ENCODE assay signal across 28 mouse cellular contexts in genomic region chr16:93493337-93494002, GRCm38 (mm10).
A peak's percentile ranks its signal among the peaks of the same experiment; 100 is the strongest.
DNase-seq lines count a peak whose midpoint lies in the region; ATAC-seq and TF ChIP-seq lines count a peak whose summit lies in the region.
"Had no signal": no experiment of that assay in that cellular context is flagged by ENCODE, and none has a peak within 500 bp of the region (broad histone marks: within the 10 kb centered on the region; RNA-seq: fewer than 3 reads in every experiment).

No protein-coding gene starts in this region.

- H3K4me3 ChIP-seq in lung, embryonic 14.5 days (ENCODE audit: low read depth, low read length) = no peak overlapping the region
- no peak overlapping the region for H3K4me3 ChIP-seq in midbrain, postnatal 0 days (ENCODE audit: low read depth, low read length)
- H3K4me3 ChIP-seq in midbrain, embryonic 10.5 days = no peak overlapping the region
- no peak overlapping the region for H3K4me3 ChIP-seq in embryonic facial prominence, embryonic 14.5 days (ENCODE audit: low read depth, low read length)
- no peak overlapping the region for H3K4me3 ChIP-seq in stomach, postnatal 0 days (ENCODE audit: low read depth, low read length)
- H3K4me3 ChIP-seq: forebrain, embryonic 10.5 days; forebrain, embryonic 15.5 days; heart, embryonic 13.5 days; hindbrain, embryonic 15.5 days; intestine, embryonic 15.5 days; left cerebral cortex, adult 2 months; liver, embryonic 15.5 days; midbrain, embryonic 15.5 days; stomach, embryonic 15.5 days had no signal

- no peaks in the 10 kb centered on the region for H3K4me1 ChIP-seq in lung, embryonic 14.5 days (ENCODE audit: insufficient read depth)
- no peaks in the 10 kb centered on the region for H3K4me1 ChIP-seq in midbrain, postnatal 0 days (ENCODE audit: insufficient read depth, low read length)
- H3K4me1 ChIP-seq in midbrain, embryonic 10.5 days = peaks cover 4% of the 10 kb centered on the region
- no peaks in the 10 kb centered on the region for H3K4me1 ChIP-seq in embryonic facial prominence, embryonic 14.5 days (ENCODE audit: control insufficient read depth, insufficient read depth, low read length)
- H3K4me1 ChIP-seq in stomach, postnatal 0 days (replicated peaks; ENCODE audit: control insufficient read depth, insufficient read depth) = no peaks in the 10 kb centered on the region
- H3K4me1 ChIP-seq: forebrain, embryonic 10.5 days; forebrain, embryonic 15.5 days; heart, embryonic 13.5 days; hindbrain, embryonic 15.5 days; intestine, embryonic 15.5 days; liver, embryonic 15.5 days; midbrain, embryonic 15.5 days; stomach, embryonic 15.5 days had no signal

- H3K27ac ChIP-seq in lung, embryonic 14.5 days (ENCODE audit: low read depth) = no peak overlapping the region
- no peak overlapping the region for H3K27ac ChIP-seq in midbrain, postnatal 0 days (ENCODE audit: low read depth, low read length)
- H3K27ac ChIP-seq in midbrain, embryonic 10.5 days (replicated peaks) = no peak overlapping the region
- peak overlapping the region; percentile 48; the same call in 1 of the 2 replicates for H3K27ac ChIP-seq in embryonic facial prominence, embryonic 14.5 days (replicated peaks; ENCODE audit: low read depth, low read length)
- H3K27ac ChIP-seq in stomach, postnatal 0 days (replicated peaks) = 0 out of 2 replicates have a peak overlapping the region, but pooled peaks have one; percentile 13
- H3K27ac ChIP-seq: forebrain, embryonic 10.5 days; forebrain, embryonic 15.5 days; heart, embryonic 13.5 days; hindbrain, embryonic 15.5 days; intestine, embryonic 15.5 days; left cerebral cortex, adult 2 months; liver, embryonic 15.5 days; midbrain, embryonic 15.5 days; stomach, embryonic 15.5 days had no signal

- H3K27me3 ChIP-seq in lung, embryonic 14.5 days (ENCODE audit: insufficient read depth, low read length) = no peaks in the 10 kb centered on the region
- H3K27me3 ChIP-seq in midbrain, postnatal 0 days (ENCODE audit: insufficient read depth, low read length) = no peaks in the 10 kb centered on the region
- no peaks in the 10 kb centered on the region for H3K27me3 ChIP-seq in midbrain, embryonic 10.5 days (ENCODE audit: low read depth, poor library complexity, severe bottlenecking)
- H3K27me3 ChIP-seq in embryonic facial prominence, embryonic 14.5 days (replicated peaks; ENCODE audit: control insufficient read depth, insufficient read depth, low read length) = no peaks in the 10 kb centered on the region
- no peaks in the 10 kb centered on the region for H3K27me3 ChIP-seq in stomach, postnatal 0 days (ENCODE audit: control insufficient read depth, insufficient read depth, low read length)
- H3K27me3 ChIP-seq: forebrain, embryonic 15.5 days; heart, embryonic 13.5 days; hindbrain, embryonic 15.5 days; intestine, embryonic 15.5 days; liver, embryonic 15.5 days; midbrain, embryonic 15.5 days; Patski; stomach, embryonic 15.5 days had no signal

- H3K9ac ChIP-seq in lung, embryonic 14.5 days = no peak overlapping the region
- H3K9ac ChIP-seq in midbrain, postnatal 0 days (replicated peaks; ENCODE audit: low read length, poor library complexity, severe bottlenecking) = no peak overlapping the region
- H3K9ac ChIP-seq in embryonic facial prominence, embryonic 14.5 days (ENCODE audit: low read depth, low read length) = no peak overlapping the region
- H3K9ac ChIP-seq in stomach, postnatal 0 days (ENCODE audit: low read length) = no peak overlapping the region
- H3K9ac ChIP-seq: forebrain, embryonic 15.5 days; heart, embryonic 13.5 days; hindbrain, embryonic 15.5 days; intestine, embryonic 15.5 days; liver, embryonic 15.5 days; midbrain, embryonic 15.5 days; stomach, embryonic 15.5 days had no signal

- no peak for ATAC-seq in lung, embryonic 14.5 days (ENCODE audit: insufficient read depth)
- ATAC-seq in midbrain, postnatal 0 days (ENCODE audit: low FRiP score) = no peak
- ATAC-seq in embryonic facial prominence, embryonic 14.5 days (ENCODE audit: low read depth) = 0 out of 2 replicates have a peak, but pooled peaks have one; percentile 37
- ATAC-seq in stomach, postnatal 0 days (ENCODE audit: low FRiP score, low TSS enrichment) = no peak
- ATAC-seq: forebrain, embryonic 15.5 days; intestine, embryonic 15.5 days; midbrain, embryonic 15.5 days; Patski had no signal

- no peak for TF ChIP-seq EP300 in stomach, postnatal 0 days (optimal IDR thresholded peaks at IDR 0.05)

- 69% methylated on average over 6 of the region's 6 CpGs for WGBS in lung, embryonic 14.5 days
- 87% methylated on average over 6 of the region's 6 CpGs for WGBS in midbrain, postnatal 0 days
- WGBS in midbrain, embryonic 10.5 days = 95% methylated on average over 6 of the region's 6 CpGs
- WGBS in embryonic facial prominence, embryonic 14.5 days = 72% methylated on average over 6 of the region's 6 CpGs
- 62% methylated on average over 6 of the region's 6 CpGs for WGBS in stomach, postnatal 0 days

- H3K4me2 ChIP-seq in lung, embryonic 14.5 days = no peak overlapping the region
- H3K4me2 ChIP-seq in midbrain, postnatal 0 days (ENCODE audit: low read depth, low read length, poor library complexity, severe bottlenecking) = no peak overlapping the region
- H3K4me2 ChIP-seq in embryonic facial prominence, embryonic 14.5 days (ENCODE audit: low read depth, low read length) = no peak overlapping the region
- no peak overlapping the region for H3K4me2 ChIP-seq in stomach, postnatal 0 days (replicated peaks; ENCODE audit: low read depth)
- H3K4me2 ChIP-seq: forebrain, embryonic 15.5 days; heart, embryonic 13.5 days; hindbrain, embryonic 15.5 days; intestine, embryonic 15.5 days; liver, embryonic 15.5 days; midbrain, embryonic 15.5 days; stomach, embryonic 15.5 days had no signal

- no peak for TF ChIP-seq CTCF in lung, embryonic 14.5 days (IDR thresholded peaks at IDR 0.05; ENCODE audit: low read depth)
- TF ChIP-seq CTCF in midbrain, postnatal 0 days (IDR thresholded peaks at IDR 0.05) = no peak
- TF ChIP-seq CTCF in stomach, postnatal 0 days (IDR thresholded peaks at IDR 0.05; ENCODE audit: low read depth) = no peak

- H3K9me3 ChIP-seq in lung, embryonic 14.5 days (ENCODE audit: low read depth, low read length) = no peaks in the 10 kb centered on the region
- no peaks in the 10 kb centered on the region for H3K9me3 ChIP-seq in midbrain, postnatal 0 days (ENCODE audit: low read length)
- H3K9me3 ChIP-seq in midbrain, embryonic 10.5 days (replicated peaks) = no peaks in the 10 kb centered on the region
- peaks cover 14% of the 10 kb centered on the region for H3K9me3 ChIP-seq in embryonic facial prominence, embryonic 14.5 days (ENCODE audit: control insufficient read depth, low read length)
- no peaks in the 10 kb centered on the region for H3K9me3 ChIP-seq in stomach, postnatal 0 days (ENCODE audit: control insufficient read depth, low read length)
- H3K9me3 ChIP-seq: forebrain, embryonic 10.5 days; forebrain, embryonic 15.5 days; hindbrain, embryonic 15.5 days; intestine, embryonic 15.5 days; liver, embryonic 15.5 days; midbrain, embryonic 15.5 days; stomach, embryonic 15.5 days had no signal

- peak; percentile 31 for DNase-seq in lung, embryonic 14.5 days
- no peak for DNase-seq in lung, postnatal 4 days
- DNase-seq in midbrain, postnatal 0 days (ENCODE audit: low spot score) = peak; percentile 11
- DNase-seq in midbrain, embryonic 10.5 days (ENCODE audit: low spot score) = no peak
- DNase-seq in embryonic facial prominence, embryonic 14.5 days (ENCODE audit: low spot score) = peak; percentile 67
- DNase-seq in stomach, postnatal 0 days (ENCODE audit: low spot score) = no peak
- DNase-seq in adrenal gland, postnatal 10 days = no peak
- no peak for DNase-seq in layer of hippocampus, postnatal 14 days (ENCODE audit: low spot score in 2 of 2)
- DNase-seq: adrenal gland, postnatal 36 days; B cell, adult 2 months; cerebellum, adult 2 months; cerebellum, postnatal 14 days; heart, postnatal 10 days; kidney, adult 8-10 months; kidney, postnatal 14 days; layer of hippocampus, adult 9-11 months; right cerebral cortex, postnatal 25 days; thymus, postnatal 14 days had no signal

- no peaks in the 10 kb centered on the region for H3K36me3 ChIP-seq in lung, embryonic 14.5 days (ENCODE audit: insufficient read depth)
- H3K36me3 ChIP-seq in midbrain, postnatal 0 days (ENCODE audit: insufficient read depth, low read length) = no peaks in the 10 kb centered on the region
- no peaks in the 10 kb centered on the region for H3K36me3 ChIP-seq in midbrain, embryonic 10.5 days
- no peaks in the 10 kb centered on the region for H3K36me3 ChIP-seq in embryonic facial prominence, embryonic 14.5 days (ENCODE audit: control insufficient read depth, insufficient read depth, low read length)
- no peaks in the 10 kb centered on the region for H3K36me3 ChIP-seq in stomach, postnatal 0 days (ENCODE audit: control insufficient read depth, insufficient read depth, low read length)
- H3K36me3 ChIP-seq: forebrain, embryonic 10.5 days; forebrain, embryonic 15.5 days; heart, embryonic 13.5 days; hindbrain, embryonic 15.5 days; intestine, embryonic 15.5 days; liver, embryonic 15.5 days; midbrain, embryonic 15.5 days; stomach, embryonic 15.5 days had no signal

Comparison
In these comparisons a context has a peak if more than half of its experiments do, and no peak if none do; other contexts are left out.
1. DNase-seq: peak in lung, embryonic 14.5 days (single experiment), midbrain, postnatal 0 days (single experiment) and embryonic facial prominence, embryonic 14.5 days (single experiment); none in lung, postnatal 4 days (0 of 2), midbrain, embryonic 10.5 days (single experiment), stomach, postnatal 0 days (single experiment), adrenal gland, postnatal 10 days (single experiment) and layer of hippocampus, postnatal 14 days (0 of 2).
2. H3K27ac ChIP-seq: peak in embryonic facial prominence, embryonic 14.5 days (single experiment) and stomach, postnatal 0 days (single experiment); none in lung, embryonic 14.5 days (single experiment), midbrain, postnatal 0 days (single experiment) and midbrain, embryonic 10.5 days (single experiment).